Mouse (Mus musculus): ENCODE data around the gene Ppp6r2.
A peak's percentile ranks its signal among the peaks of the same experiment; 100 is the strongest.

The Ppp6r2 gene

GRCm38 (mm10) chr15:89308406-89309139 is 97.2 kb downstream of the Ppp6r2 start:
- no peak for DNase-seq (ENCODE audit: low read depth, low spot score)

GRCm38 (mm10) chr15:89309962-89310498 is 98.7 kb downstream of the Ppp6r2 start:
- peak; percentile 85 for DNase-seq (ENCODE audit: low read depth, low spot score)

- DNase-seq (ENCODE audit: low read depth, low spot score) = no peak
Observed at GRCm38 (mm10) chr15:89313359-89313758, 102.0 kb downstream of the Ppp6r2 start.

DNA sequence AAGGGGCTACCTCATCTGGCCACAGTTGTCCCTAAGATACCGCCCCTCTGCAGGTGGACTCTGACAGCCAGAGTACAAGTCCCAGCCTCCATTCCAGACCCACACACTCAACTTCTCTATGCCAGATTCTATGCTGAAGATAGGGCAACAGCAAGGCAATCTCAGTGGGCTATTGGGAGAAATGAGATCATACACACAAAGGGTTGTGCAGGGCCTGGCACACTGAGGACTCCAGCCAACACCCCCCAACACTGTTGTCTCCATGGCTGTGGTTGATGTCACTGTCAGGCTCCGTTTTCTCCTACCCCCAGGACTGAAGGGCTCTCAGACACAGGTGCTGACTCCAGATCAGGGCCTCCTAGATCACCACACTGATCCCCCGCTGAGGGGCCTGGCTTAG is 102.8 kb downstream of the Ppp6r2 start:
- no peak for DNase-seq (ENCODE audit: low read depth, low spot score)

- DNase-seq (ENCODE audit: low read depth, low spot score) = no peak
Observed at GRCm38 (mm10) chr15:89314511-89315189, 103.3 kb downstream of the Ppp6r2 start.

DNA sequence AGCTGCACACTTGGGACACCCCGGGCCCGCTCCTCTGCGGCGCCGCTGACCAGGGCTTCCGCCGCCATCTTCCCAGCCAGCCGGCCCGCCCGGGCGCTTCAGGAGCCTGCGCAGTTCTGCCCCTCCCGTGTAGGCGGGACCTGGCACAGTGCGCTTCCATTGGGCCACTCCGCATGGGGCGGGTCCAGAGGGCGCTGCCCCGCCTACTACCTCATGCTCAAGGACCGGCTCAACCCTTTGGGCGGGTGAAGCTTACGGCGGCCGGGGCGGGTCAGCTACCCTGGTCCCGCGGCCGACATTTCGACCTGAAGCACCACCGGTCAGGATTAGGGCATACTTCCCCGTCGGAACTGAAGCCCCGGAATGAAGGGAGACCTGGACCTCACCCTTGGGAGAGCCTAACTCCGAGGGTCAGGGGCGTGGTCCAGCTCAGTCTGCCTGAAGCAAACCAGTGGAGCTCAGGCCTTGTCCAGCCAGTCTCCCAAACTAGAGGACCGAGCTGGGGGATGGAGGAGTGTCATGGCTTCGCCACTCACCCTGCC is 103.9 kb downstream of the Ppp6r2 start, which contains the start of gene Sbf1:
Sbf1 (minus strand) TSS at position 122 of the 542 bp plus-strand sequence.
- DNase-seq (ENCODE audit: low read depth, low spot score) = peak; percentile 95

- DNase-seq (ENCODE audit: low read depth, low spot score) = no peak
Observed at GRCm38 (mm10) chr15:89316146-89316545, 104.8 kb downstream of the Ppp6r2 start.

GRCm38 (mm10) chr15:89321264-89321663 is 109.9 kb downstream of the Ppp6r2 start:
- no peak for DNase-seq (ENCODE audit: low read depth, low spot score)

DNA sequence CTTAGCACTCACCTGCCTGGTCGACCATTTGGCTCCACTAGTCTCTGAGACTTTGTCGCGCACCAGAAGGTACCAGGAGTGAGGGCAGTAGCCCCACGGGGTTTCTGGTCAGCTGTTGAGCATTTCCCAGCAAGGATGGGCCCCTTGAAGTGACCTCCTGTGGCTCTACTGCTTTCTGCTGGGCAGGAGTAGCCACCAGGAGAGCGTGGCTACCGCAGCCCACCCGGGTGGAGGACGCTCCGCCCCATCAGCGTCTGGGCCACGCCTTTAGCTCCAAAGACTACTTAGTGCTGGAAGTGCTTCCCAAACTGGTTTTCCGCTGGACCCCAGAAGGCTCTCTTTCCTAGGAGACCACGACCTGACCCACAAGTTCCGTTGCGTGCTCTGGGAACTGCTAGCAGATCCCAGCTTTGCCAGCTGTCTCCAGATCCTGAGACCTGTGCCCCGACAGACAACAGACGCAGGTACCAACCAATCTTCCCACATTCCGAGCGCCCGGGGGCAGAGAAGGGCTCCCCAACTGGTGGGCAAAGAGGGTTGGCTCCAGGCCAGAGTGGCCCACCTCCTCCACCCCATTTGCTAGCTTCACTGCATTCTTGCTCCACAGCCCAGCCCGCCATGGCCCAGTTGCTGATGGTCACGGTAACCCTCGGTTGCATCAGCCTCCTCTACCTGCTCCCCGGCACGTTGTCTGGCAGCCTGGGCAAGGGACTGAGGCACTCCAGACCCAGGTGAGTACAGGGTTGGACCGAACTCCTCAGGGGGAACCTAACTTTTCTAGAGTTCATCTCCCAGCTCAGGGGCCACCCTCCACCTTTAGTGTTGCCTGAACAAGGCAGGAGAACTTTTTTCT is 111.5 kb downstream of the Ppp6r2 start, which contains the start of gene Adm2:
Adm2 (plus strand) TSS at position 51 of the 853 bp plus-strand sequence.
- no peak for DNase-seq (ENCODE audit: low read depth, low spot score)

DNA sequence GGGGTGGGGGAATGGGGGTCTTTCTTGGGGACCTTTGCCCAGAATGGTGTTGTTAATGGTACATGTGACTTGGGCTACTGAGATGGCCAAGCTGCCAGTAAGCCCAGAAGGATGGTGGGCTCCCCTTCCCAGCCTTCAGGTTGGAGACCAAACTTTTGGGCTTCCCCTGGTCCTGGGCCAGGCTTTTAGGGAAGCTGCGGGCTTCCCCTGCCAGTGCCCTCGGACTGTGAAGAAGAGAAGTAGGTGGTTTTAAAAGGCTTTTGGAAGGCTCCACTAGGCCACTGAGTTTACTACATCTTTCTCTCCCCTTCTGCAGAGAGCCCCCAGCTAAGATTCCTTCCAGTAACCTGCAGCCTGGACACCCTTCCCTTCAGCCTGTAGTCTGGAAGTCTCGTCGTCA is 112.3 kb downstream of the Ppp6r2 start:
- DNase-seq (ENCODE audit: low read depth, low spot score) = no peak

DNA sequence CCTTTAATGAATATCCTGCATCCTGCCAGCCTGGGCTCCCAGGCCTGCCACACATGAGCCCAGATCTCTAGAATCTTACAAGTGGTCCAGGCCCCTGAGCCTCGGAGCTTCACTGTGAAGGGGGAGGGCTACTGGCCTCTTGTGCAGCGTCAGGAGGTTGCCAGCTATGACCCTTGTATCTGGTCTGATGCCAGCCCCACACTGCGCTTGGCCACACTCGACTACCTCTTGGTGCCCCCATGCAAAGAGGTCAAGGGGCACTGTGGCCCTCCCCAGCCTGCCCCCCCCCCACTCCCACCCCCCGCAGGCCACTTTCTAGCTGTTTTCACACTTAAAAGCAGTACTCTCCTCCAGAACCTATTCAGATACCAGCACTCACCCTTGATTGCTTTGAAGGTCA is 115.1 kb downstream of the Ppp6r2 start:
- DNase-seq (ENCODE audit: low read depth, low spot score) = no peak

GRCm38 (mm10) chr15:89334271-89334670 is 122.9 kb downstream of the Ppp6r2 start, which contains the start of gene Miox:
TSS of gene Miox (plus strand) at chr15:89334398.
- no peak for DNase-seq (ENCODE audit: low read depth, low spot score)

DNA sequence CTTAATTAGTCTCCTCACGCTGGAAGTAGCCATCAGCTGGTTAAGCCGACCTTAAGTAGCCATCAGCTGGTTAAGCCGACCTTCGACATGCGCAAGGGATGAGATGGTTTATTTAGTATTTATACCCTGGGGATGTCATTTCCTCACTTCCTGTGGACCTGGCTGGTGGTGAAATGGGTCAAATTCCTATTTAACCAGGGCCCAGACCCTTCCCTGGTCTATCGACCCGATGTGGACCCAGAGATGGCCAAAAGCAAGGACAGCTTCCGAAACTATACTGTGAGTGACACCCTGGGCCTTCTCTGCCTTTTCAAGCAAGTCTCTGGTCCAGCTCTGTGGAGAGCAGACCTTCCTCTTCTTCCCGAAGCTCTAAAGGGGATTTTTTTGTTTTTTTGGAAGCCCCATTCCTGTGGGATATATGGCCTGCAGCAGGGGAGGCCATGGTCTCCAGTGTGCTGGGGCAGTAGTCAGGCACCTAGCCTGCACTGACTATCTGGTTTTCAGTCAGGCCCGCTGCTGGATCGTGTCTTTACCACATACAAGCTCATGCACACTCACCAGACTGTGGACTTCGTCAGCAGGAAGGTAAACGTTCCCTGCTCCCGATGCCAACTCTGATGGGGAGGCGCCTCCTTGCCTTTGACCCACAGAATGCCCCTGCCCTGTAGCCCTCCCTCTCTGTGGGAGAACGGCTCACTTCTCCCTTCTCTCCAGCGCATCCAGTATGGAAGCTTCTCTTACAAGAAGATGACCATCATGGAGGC is 123.6 kb downstream of the Ppp6r2 start:
- no peak for DNase-seq (ENCODE audit: low read depth, low spot score)

DNA sequence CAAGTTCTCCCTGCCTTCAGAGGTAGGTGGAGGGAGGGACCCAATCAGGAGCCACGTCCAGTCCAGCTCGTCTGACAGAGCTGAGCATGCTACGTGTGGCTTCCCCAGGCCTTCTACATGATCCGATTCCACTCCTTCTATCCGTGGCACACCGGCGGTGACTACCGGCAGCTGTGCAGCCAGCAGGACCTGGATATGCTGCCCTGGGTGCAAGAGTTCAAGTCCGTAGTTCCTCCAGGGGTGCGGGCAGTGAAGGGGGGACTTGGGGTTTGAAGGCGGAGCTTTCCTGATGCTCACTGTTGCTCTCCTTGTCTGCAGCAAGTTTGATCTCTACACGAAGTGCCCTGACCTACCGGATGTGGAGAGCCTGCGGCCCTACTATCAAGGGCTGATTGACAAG is 125.1 kb downstream of the Ppp6r2 start:
- DNase-seq (ENCODE audit: low read depth, low spot score) = no peak
